Mouse (Mus musculus): ENCODE data around the gene Gm13420. TPM values are rescaled to one million over a fixed set of nuclear protein-coding genes. Genes with fewer than 3 reads are reported as not detected.

Gene Gm13420
- polyA plus RNA-seq, 1 experiment, result not detected

DNA sequence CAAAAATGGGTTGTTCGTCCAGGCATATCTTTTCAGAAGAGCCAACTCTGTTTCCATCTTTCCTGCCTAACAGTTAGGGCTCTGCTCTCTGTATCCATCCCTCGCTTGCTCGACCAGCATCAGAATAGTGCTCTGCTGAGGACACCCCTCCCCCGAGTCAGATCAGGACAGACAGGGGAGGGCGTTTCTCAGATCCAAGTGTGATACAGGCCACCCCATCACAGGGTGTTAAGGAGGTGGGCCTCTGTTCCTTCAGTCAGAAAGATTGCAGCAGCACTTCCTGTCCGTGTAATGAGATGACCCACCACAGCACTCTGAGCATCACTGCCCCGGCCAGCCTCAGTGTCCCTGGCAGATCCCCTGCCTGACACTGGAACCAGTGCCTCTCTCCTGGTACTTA, 35.3 kb downstream of the Gm13420 start:
- no peak for TF ChIP-seq GATA1 (IDR thresholded peaks at IDR 0.05; ENCODE audit: low read length)

- TF ChIP-seq GATA1 (IDR thresholded peaks at IDR 0.05; ENCODE audit: low read length), result no peak
These were observed 37.4 kb downstream of the Gm13420 start for GRCm38 (mm10) chr2:29714127-29714526.

GRCm38 (mm10) chr2:29713501-29713900, 38.0 kb downstream of the Gm13420 start:
- TF ChIP-seq GATA1 (IDR thresholded peaks at IDR 0.05; ENCODE audit: low read length), result no peak

DNA sequence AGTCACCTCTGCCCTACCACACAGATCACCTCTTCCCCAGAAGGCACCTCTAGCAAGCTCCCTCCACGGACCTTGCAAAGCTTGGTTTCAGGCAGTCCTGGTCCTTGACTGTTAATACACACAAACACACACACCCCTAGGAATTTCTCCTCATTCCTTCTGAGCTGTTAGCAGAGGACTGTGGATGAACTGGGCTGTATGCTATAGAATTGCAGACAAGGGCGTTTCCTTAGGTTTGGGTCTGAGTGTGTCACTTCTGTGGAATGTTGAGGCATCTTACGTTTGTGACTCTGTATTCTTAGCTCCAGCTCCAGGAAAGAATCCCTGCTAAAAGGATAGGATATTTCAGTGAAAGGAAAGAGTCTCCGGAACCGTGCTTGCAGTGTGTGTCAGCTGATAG, 39.6 kb downstream of the Gm13420 start:
- no peak for TF ChIP-seq GATA1 (IDR thresholded peaks at IDR 0.05; ENCODE audit: low read length)

GRCm38 (mm10) chr2:29711038-29711437, 40.4 kb downstream of the Gm13420 start:
- no peak for TF ChIP-seq GATA1 (IDR thresholded peaks at IDR 0.05; ENCODE audit: low read length)

- TF ChIP-seq GATA1 (IDR thresholded peaks at IDR 0.05; ENCODE audit: low read length), result no peak
These were observed 43.8 kb downstream of the Gm13420 start for GRCm38 (mm10) chr2:29707731-29708130.

DNA sequence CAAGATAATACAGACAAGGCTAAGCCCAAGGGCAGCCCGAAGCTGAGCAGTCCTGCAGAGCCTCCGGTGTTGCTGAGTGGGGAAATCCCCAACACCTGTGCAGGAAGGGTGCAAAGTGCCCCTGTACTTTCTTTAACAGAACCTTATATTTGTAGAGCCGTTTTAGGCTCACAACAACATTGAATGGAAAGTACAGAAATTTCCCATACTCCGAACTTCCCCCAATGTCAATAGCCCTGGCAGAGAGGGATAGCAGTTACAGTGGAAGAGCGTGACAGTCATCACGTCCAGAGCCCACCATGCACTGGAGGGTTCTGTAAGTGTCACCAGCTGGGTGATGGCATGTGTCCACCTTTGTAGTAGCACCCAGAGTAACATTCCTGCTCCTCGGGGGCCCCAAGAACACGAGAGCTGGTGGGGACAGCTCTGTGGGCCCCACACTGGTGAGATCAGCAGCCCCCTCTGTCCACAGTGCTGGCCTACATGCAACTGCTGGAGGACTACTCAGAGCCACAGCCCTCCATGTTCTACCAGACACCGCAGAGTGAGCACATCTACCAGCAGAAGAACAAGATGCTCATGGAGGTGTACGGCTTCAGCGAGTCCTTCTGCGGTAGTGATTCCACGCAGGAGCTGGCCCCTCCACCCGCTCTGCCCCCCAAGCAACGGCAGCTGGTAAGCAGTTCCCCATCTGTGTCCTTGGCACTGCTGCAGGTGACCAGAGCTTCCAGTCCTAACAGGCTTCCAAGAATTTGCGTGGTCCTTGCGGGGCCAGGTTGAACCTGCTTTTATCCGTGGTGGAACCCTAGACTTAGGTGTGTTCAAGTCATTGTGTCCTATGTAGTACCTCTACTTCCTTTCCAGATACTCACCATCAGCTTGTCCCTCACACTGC, 44.5 kb downstream of the Gm13420 start:
- no peak for TF ChIP-seq GATA1 (IDR thresholded peaks at IDR 0.05; ENCODE audit: low read length)

- no peak for TF ChIP-seq GATA1 (IDR thresholded peaks at IDR 0.05; ENCODE audit: low read length)
These were observed 46.0 kb downstream of the Gm13420 start for GRCm38 (mm10) chr2:29705493-29705892.

DNA sequence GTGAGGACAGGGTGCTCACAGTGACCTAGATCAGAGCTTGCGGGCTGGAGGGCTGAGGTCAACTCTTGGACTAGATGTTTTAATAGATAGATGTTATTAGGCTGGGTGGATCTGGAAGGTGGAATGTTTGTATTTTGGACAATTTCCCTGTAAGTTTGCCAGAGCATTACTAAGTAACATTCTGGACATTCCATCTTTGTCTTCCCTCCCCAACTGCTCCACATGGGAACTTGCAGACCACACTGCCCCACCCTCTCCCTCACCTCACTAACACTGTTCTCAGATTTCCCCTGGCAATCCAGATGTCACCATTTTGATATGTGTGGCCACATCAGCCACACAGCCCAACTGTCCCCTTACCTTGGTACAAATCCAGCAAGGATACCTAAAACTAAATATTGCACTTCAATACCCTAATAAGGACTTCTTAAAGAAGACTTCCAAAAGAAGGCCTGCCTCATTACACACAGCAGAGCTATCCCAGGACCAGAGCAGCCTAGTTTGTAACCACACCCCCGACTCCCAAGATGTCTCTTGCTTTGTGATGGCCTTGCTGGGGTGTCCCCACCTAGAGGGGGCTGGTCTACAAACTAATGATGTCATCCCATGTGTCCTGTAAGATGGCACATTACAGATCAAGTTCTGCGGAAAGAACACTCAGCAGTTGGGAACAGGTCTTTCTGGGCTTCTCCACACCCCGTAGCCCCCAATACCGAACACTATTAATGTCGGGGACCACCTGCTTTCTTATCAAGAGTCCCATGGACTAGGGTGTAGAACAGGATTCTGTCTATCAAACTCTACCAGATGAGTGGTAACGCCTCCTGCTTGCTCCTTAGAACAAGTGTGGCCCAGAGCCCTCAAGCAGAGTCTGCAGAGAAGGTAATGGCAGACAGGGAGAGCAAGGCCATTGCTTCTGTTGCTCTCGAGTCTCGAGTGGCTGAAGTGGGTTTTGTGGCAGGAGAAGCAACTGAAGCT, 48.1 kb downstream of the Gm13420 start:
- no peak for TF ChIP-seq GATA1 (IDR thresholded peaks at IDR 0.05; ENCODE audit: low read length)

GRCm38 (mm10) chr2:29702189-29702588, 49.3 kb downstream of the Gm13420 start:
- no peak for TF ChIP-seq GATA1 (IDR thresholded peaks at IDR 0.05; ENCODE audit: low read length)

DNA sequence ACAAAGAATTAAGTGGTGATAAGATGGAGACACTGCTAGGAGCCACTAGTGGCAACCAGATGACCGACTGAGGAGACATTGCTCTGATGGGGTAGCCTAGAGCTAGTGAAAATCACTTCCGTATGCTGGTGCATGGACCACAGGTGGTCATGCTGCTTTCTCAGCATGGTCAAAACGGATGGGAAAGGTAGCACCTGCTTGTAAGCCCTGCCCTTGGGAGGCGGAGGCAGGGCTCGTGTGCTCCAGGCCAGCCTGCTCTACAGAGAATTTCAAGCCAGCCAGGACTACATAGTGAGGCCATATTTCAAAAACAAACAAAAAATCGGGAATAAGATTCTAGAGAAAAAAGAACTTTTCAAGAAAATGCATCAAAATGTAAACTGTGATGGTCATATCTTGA, 50.1 kb downstream of the Gm13420 start:
- TF ChIP-seq GATA1 (IDR thresholded peaks at IDR 0.05; ENCODE audit: low read length), result no peak

GRCm38 (mm10) chr2:29700898-29701297, 50.6 kb downstream of the Gm13420 start:
- no peak for TF ChIP-seq GATA1 (IDR thresholded peaks at IDR 0.05; ENCODE audit: low read length)

DNA sequence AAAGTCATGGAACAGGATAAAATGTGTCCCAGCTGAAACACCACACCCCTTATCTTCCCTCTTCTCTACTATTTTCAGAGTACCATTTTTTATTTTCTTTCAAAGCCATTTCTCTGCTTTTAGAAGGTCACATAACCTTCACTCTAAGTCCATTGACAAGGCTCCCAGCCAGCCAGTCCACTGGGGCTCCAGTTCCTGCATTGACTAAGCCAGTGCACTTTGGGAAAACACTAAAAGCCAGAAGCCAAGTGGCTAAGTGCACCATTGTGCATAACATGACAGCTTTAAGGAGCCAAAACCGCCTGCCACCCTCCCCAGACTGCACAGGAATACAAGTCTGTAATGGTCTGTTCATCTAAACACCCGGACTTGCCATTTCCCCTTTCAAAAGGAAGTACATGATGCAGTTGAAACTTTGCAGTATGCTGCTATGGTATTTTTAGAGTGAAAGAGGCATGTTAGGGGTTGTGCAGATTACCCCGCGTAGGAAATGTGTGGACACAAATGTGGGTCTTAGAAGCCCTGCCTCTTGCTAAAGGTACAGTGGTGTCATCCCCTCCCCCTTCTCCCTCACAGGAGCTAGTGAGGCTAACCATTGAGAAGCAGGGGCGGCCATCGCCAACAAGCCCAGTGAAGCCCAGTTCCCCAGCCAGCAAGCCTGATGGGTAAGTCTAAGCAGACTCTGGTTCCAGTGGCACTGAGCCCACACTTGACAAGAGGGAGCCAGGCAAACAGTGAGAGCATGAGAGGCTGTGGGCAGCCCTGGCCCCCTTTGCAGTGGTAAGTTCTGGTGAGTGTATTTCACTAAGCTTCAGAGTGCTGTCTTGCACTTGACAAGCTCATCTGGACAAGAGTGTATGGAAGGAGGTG, 52.8 kb downstream of the Gm13420 start:
- no peak for TF ChIP-seq GATA1 (IDR thresholded peaks at IDR 0.05; ENCODE audit: low read length)

GRCm38 (mm10) chr2:29696207-29696800, 55.2 kb downstream of the Gm13420 start:
- TF ChIP-seq GATA1 (IDR thresholded peaks at IDR 0.05; ENCODE audit: low read length), result no peak

Other genes with a start within 250 kb of the Gm13420 start
- 44.3 and 55.0 TPM in 2 replicates for gene Rapgef1, start 132.0 kb downstream of the Gm13420 start, polyA plus RNA-seq (2012)
- gene Gm13547, start 7.6 kb upstream of the Gm13420 start, polyA plus RNA-seq (2012), result not detected in 2 replicates
- 173 and 218 TPM in 2 replicates for gene Coq4, start 35.8 kb upstream of the Gm13420 start, polyA plus RNA-seq (2012)
- gene Trub2, start 36.8 kb upstream of the Gm13420 start, polyA plus RNA-seq (2012), result 7.6 and 14.8 TPM in 2 replicates
- 8.8 and 10.6 TPM in 2 replicates for gene Slc27a4, start 50.9 kb upstream of the Gm13420 start, polyA plus RNA-seq (2012)
- gene Urm1, start 68.4 kb upstream of the Gm13420 start, polyA plus RNA-seq (2012), result 40.5 and 77.1 TPM in 2 replicates
- 22.5 and 33.9 TPM in 2 replicates for gene Cercam, start 117.5 kb upstream of the Gm13420 start, polyA plus RNA-seq (2012)
- 16.8 and 23.7 TPM in 2 replicates for gene Odf2, start 137.5 kb upstream of the Gm13420 start, polyA plus RNA-seq (2012)
- 62.7 and 85.8 TPM in 2 replicates for gene Gle1, start 183.7 kb upstream of the Gm13420 start, polyA plus RNA-seq (2012)
- 3.4 and 4.7 TPM in 2 replicates for gene Sptan1, start 213.9 kb upstream of the Gm13420 start, polyA plus RNA-seq (2012)